Mouse (Mus musculus) hindbrain, embryonic 11.5 days (tissue): ENCODE data around the gene Ccdc122. TPM values are rescaled to one million over a fixed set of nuclear protein-coding genes. Genes with fewer than 3 reads are reported as not detected.
"Not testable (repeated sequence)": the region's sequence is repeated elsewhere in the genome, so short reads cannot be mapped to it uniquely, and the experiment has no call there.

Source experiments
- ATAC-seq: fragments of 200-750 bp; cut with Nextera tagmentation; 2 replicates; pipeline ENCODE4 v1.8.0; 2017; ENCODE audit warnings: mild to moderate bottlenecking, moderate TSS enrichment, moderate library complexity; ENCODE audit not compliant: low FRiP score
- DNase-seq: peaks from one replicate; pipeline ENCODE4 v3.0.0-alpha.2; 2015; ENCODE audit warnings: low spot score
- H3K27ac ChIP-seq: fragments of 300-500 bp; sonication (generic); 2 replicates; pipeline ENCODE4 v1.5.1; 2014; ENCODE audit warnings: mild to moderate bottlenecking, low read depth, low read length
- H3K27me3 ChIP-seq: fragments of 300-500 bp; sonication (generic); 2 replicates; pipeline ENCODE4 v1.6.1; 2014; ENCODE audit warnings: mild to moderate bottlenecking, low read length, moderate library complexity, mixed read lengths; ENCODE audit not compliant: control insufficient read depth, insufficient read depth
- H3K36me3 ChIP-seq: fragments of 300-500 bp; sonication (generic); 2 replicates; pipeline ENCODE4 v1.6.1; 2014; ENCODE audit warnings: mild to moderate bottlenecking, low read length, moderate library complexity, mixed read lengths; ENCODE audit not compliant: control insufficient read depth, insufficient read depth
- H3K4me1 ChIP-seq: fragments of 300-500 bp; sonication (generic); replicated peaks from 2 replicates; pipeline ENCODE4 v1.6.1; 2014; ENCODE audit warnings: low read length, mixed read lengths; ENCODE audit not compliant: control insufficient read depth, insufficient read depth
- H3K4me2 ChIP-seq: fragments of 300-500 bp; sonication (generic); replicated peaks from 2 replicates; pipeline ENCODE4 v1.6.1; 2014; ENCODE audit warnings: mild to moderate bottlenecking, low read depth, low read length
- H3K4me3 ChIP-seq: fragments of 300-500 bp; sonication (generic); 2 replicates; pipeline ENCODE4 v1.5.1; 2014; ENCODE audit warnings: low read depth, low read length
- H3K9ac ChIP-seq: fragments of 300-500 bp; sonication (generic); 2 replicates; pipeline ENCODE4 v1.6.1; 2014; ENCODE audit warnings: low read depth, low read length
- H3K9me3 ChIP-seq: fragments of 300-500 bp; sonication (generic); 2 replicates; pipeline ENCODE4 v1.6.1; 2016; ENCODE audit warnings: low read length; ENCODE audit not compliant: control insufficient read depth
- WGBS: fragments of 180-500 bp; shearing (Covaris S2); extraction: QIAGEN DNeasy Blood & Tissue Kit; methylation state at CpG from one replicate; pipeline ENCODE4 v1.1.7; 2014; 5-methylcytosine and 5-hydroxymethylcytosine counted together
- polyA plus RNA-seq: library from polyadenylated mRNA; unstranded; fragments of >200 nt; fragmentation: Nextera tagmentation; extraction: Ambion mirVana; gene quantifications from 2 replicates; pipeline ENCODE4 v1.2.1, GENCODE M21; 2014

Gene Ccdc122
- polyA plus RNA-seq, result 1.4 and 1.6 TPM in 2 replicates

GRCm38 (mm10) chr14:77036226-77037046 lies at the start of gene Ccdc122, which contains the start of gene Lacc1:
Gene Ccdc122, plus strand, starts transcription at chr14:77036772.
Gene Lacc1, minus strand, starts transcription at chr14:77036904.
- WGBS, result under 1% methylated on average over 74 of the region's 86 CpGs
- H3K4me2 ChIP-seq, result peak within 1 kb of the TSS; percentile 78
- no peaks in the 10 kb centered on the region for H3K9me3 ChIP-seq
- H3K27ac ChIP-seq, result no peak within 1 kb of the TSS
- H3K27me3 ChIP-seq, result no peaks in the 10 kb centered on the region
- no peaks in the 10 kb centered on the region for H3K36me3 ChIP-seq
- H3K4me1 ChIP-seq, result no peaks in the 10 kb centered on the region; the same call in 1 of the 2 replicates
- ATAC-seq (peak; percentile 74; the same call in 1 of the 2 replicates), DNase-seq (peak; percentile 84)
- H3K9ac ChIP-seq, result peak within 1 kb of the TSS; percentile 62
- peak within 1 kb of the TSS; percentile 49 for H3K4me3 ChIP-seq

GRCm38 (mm10) chr14:76990351-76990750 lies 46.2 kb upstream of the Ccdc122 start:
- not testable (repeated sequence) for H3K27me3 ChIP-seq, H3K27ac ChIP-seq, H3K4me3 ChIP-seq, H3K9ac ChIP-seq, ATAC-seq, H3K36me3 ChIP-seq, H3K4me2 ChIP-seq, H3K9me3 ChIP-seq, DNase-seq, H3K4me1 ChIP-seq
- WGBS, result 96% methylated on average over 2 of the region's 2 CpGs

- 67% methylated on average over 8 of the region's 8 CpGs for WGBS
- no peaks in the 10 kb centered on the region for H3K4me1 ChIP-seq
- DNase-seq (no peak), ATAC-seq (no peak)
- no peaks in the 10 kb centered on the region for H3K9me3 ChIP-seq
- no peak overlapping the region for H3K4me3 ChIP-seq
- no peak overlapping the region for H3K4me2 ChIP-seq
- no peaks in the 10 kb centered on the region for H3K36me3 ChIP-seq
- no peaks in the 10 kb centered on the region for H3K27me3 ChIP-seq
- H3K27ac ChIP-seq, result no peak overlapping the region
- no peak overlapping the region for H3K9ac ChIP-seq
Observed at GRCm38 (mm10) chr14:77004740-77005139, 31.8 kb upstream of the Ccdc122 start.

GRCm38 (mm10) chr14:77005566-77005965 lies 31.0 kb upstream of the Ccdc122 start:
- H3K9me3 ChIP-seq, result no peaks in the 10 kb centered on the region
- no peak overlapping the region for H3K4me2 ChIP-seq
- H3K4me1 ChIP-seq, result no peaks in the 10 kb centered on the region
- ATAC-seq (no peak), DNase-seq (no peak)
- H3K4me3 ChIP-seq, result no peak overlapping the region
- H3K9ac ChIP-seq, result no peak overlapping the region
- no peaks in the 10 kb centered on the region for H3K27me3 ChIP-seq
- WGBS, result 55% methylated on average over 5 of the region's 5 CpGs
- H3K27ac ChIP-seq, result no peak overlapping the region
- no peaks in the 10 kb centered on the region for H3K36me3 ChIP-seq

- no peak overlapping the region for H3K27ac ChIP-seq
- no peak overlapping the region for H3K9ac ChIP-seq
- no peaks in the 10 kb centered on the region for H3K36me3 ChIP-seq
- no peak for ATAC-seq
- H3K4me1 ChIP-seq, result no peaks in the 10 kb centered on the region
- H3K9me3 ChIP-seq, result no peaks in the 10 kb centered on the region
- no peak overlapping the region for H3K4me3 ChIP-seq
- no peak overlapping the region for H3K4me2 ChIP-seq
- H3K27me3 ChIP-seq, result no peaks in the 10 kb centered on the region
- DNase-seq, result peak; percentile 81
- WGBS, result 35% methylated on average over 3 of the region's 3 CpGs
Observed at GRCm38 (mm10) chr14:77008238-77008637, 28.3 kb upstream of the Ccdc122 start.

DNA sequence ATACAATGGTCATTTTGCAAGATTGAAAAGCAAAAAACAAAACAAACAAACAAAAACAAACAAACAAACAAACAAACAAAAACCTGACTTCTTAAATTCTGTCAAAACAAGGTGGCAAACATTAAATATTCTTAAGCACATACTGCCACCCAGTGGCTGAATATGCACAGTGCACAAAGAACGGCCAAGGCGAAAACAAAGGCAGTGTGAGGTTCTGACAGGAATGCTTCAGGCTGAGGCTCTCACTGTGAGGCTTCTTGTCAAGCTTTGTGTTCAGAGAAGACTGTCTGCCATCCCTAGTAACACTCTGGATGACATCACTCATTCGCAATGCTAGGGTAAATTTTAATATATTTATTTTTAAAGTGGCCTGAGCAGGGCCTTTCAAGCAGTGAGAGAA lies 24.8 kb upstream of the Ccdc122 start:
- Histone ChIP-seq H3K4me2 (no peak overlapping the region), H3K9me3 (no peaks in the 10 kb centered on the region), H3K4me1 (no peaks in the 10 kb centered on the region), H3K9ac (no peak overlapping the region), H3K27me3 (no peaks in the 10 kb centered on the region), H3K27ac (no peak overlapping the region), H3K4me3 (no peak overlapping the region), H3K36me3 (no peaks in the 10 kb centered on the region)
- WGBS, result 4% methylated on average over 3 of the region's 3 CpGs
- DNase-seq (peak; percentile 88), ATAC-seq (no peak)

DNA sequence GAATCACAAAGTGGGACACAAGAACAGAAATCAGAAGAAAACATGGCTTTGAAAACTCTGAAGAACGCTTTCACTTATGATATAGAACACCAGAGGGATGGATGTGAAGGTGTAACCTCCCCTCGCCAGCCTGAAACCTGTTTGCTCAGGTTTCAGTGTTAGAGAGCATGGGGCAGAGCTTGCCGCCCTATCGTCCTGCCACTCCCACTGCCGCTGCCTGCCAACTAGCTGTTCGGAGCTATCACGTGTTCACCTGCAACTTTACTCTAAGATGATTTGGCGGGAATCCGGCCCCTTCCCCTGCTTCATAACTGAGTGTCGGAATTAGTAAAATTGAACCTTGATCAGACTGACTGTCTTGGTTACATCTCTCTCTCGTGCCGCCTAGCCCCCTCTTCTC lies 19.8 kb upstream of the Ccdc122 start:
- H3K36me3 ChIP-seq, H3K4me2 ChIP-seq, ATAC-seq, H3K27ac ChIP-seq, H3K27me3 ChIP-seq, H3K9me3 ChIP-seq, DNase-seq, H3K4me3 ChIP-seq, H3K9ac ChIP-seq, H3K4me1 ChIP-seq: not testable (repeated sequence)
- 62% methylated on average over 12 of the region's 12 CpGs for WGBS

DNA sequence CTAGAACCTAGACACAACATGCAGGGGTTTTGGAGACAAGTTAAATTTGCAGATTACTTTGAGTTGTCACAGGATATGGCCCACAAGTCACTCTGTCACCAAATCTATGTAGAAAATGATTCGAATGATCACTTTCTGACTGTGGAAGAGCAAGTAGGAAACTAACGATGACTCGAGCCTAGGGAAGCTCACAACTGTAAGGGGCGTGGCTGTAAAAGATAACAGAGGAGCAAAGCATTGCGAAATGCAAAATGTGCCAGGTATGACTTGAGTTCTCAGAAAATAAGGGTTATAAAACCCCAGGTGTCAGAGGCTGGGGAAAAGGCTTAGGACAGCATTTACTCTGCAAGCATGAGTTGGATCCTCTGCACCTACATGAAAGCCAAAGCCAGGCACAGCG lies 19.4 kb upstream of the Ccdc122 start:
- H3K36me3 ChIP-seq, result no peaks in the 10 kb centered on the region
- no peak for DNase-seq
- no peak overlapping the region for H3K27ac ChIP-seq
- H3K4me1 ChIP-seq, result no peaks in the 10 kb centered on the region
- H3K4me2 ChIP-seq, result no peak overlapping the region
- no peak for ATAC-seq
- H3K9ac ChIP-seq, result no peak overlapping the region
- H3K4me3 ChIP-seq, result no peak overlapping the region
- H3K27me3 ChIP-seq, result no peaks in the 10 kb centered on the region
- H3K9me3 ChIP-seq, result no peaks in the 10 kb centered on the region
- WGBS, result 84% methylated on average over 6 of the region's 6 CpGs

DNA sequence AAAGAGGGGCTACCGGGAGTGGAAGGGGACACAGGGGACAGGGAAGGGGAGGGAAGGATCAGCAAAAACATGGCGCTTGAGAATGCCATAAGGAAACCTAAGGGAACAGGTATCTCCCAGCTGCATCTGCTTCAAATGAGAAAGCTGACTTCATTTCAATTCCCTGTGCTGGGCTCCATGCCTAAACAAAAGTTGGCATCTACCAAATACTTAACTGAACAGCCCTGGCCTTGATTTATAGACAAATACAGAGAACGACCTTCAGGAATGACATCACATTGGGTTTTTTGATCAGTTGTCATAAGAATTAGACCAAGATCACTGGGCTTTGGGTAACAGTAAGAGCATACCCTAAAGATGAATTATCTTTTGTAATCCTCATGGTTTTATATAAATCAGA lies 12.1 kb upstream of the Ccdc122 start:
- ATAC-seq, result no peak
- no peak overlapping the region for H3K9ac ChIP-seq
- 93% methylated on average over 3 of the region's 3 CpGs for WGBS
- H3K36me3 ChIP-seq, result no peaks in the 10 kb centered on the region
- no peaks in the 10 kb centered on the region for H3K27me3 ChIP-seq
- no peak overlapping the region for H3K4me3 ChIP-seq
- H3K9me3 ChIP-seq, result no peaks in the 10 kb centered on the region
- DNase-seq, result no peak
- no peak overlapping the region for H3K27ac ChIP-seq
- H3K4me1 ChIP-seq, result no peaks in the 10 kb centered on the region
- no peak overlapping the region for H3K4me2 ChIP-seq
